Mouse (Mus musculus): ENCODE measurements around the gene Pes1.
"Not testable (repeated sequence)": the region's sequence is repeated elsewhere in the genome, so short reads cannot be mapped to it uniquely, and the experiment has no call there.

The Pes1 gene

DNA sequence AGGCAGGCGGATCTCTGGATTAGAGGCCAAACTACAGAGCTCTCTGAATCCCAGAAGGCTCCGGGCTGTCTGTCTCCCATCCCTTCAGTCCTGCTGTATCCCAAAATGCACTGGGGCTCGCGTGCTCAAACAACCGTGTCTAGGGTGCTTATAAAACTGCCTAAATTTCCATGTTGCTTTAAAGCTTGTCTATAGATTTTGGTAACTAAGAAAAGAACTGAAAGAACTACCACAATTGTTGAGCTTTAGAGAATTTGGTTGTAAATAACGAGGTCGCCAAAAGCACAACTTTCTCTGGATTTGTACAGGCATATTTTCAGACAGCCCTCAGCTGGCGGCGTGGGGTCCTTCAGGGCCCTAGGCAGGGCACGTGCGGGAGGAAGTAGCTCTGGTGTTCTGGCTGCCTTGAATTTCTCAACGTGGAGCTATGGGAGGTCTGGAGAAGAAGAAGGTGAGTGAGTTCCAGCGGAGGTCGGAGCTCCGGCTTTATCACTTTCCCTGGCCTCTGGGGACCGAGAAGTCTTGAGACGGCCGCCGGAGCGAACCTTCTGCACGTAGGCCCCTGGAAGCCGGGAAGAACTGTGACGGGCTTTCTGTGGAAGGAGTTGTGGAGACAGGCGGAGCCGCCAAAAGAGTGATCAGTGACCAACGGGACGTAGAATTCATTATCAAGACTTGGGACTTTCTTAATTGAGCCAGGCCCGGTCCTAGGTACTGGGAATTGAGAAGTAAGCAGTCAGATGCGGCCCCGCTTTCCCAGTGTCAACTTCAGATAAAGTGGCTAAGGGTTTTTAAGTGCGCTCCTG is at the start of gene Pes1:
TSS of gene Pes1 (plus strand) at position 366 of the 806 bp plus-strand sequence.
- peak; percentile 87 to 90 for DNase-seq (ENCODE audit: low spot score in 2 of 2)

DNA sequence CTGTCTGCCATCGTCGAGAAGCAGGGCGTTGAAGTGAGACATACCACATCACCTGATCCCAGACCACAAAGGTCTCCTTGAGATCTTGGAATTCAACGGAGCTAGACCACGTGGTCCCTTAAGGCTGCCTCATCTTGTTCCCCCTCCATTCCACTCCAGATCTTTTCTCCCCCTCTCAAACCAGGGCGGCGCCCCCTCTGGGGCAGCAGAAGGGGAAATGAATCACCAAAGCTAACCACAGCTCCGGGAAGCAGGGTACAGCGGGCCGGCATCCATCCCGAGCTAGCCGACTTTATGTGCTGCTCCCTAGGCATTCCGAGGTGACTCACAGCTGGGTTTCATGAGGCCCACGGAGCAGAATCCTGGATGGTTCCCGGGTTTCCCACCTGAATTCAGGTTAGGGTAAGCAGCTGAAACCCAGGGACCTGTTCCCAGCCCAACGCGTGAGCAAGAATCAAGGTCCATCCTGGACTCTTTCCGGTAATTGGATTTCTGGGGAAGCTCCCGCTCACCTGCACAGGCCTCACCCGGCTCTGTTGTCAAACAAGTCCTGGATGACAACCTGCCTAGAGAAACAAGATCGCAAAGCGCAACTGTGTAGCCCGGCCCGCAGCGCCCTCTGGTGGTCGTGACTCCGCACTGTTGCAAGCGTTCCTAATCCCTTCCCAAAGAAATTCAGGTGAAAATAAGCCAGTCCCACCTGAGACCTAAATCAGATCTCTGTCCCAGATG is 49.5 kb upstream of the Pes1 start, which contains the start of gene Slc35e4:
TSS of gene Slc35e4 (minus strand) at position 556 of the 732 bp plus-strand sequence.
- peak; percentile 83 to 85 for DNase-seq (ENCODE audit: low spot score in 2 of 2)

DNA sequence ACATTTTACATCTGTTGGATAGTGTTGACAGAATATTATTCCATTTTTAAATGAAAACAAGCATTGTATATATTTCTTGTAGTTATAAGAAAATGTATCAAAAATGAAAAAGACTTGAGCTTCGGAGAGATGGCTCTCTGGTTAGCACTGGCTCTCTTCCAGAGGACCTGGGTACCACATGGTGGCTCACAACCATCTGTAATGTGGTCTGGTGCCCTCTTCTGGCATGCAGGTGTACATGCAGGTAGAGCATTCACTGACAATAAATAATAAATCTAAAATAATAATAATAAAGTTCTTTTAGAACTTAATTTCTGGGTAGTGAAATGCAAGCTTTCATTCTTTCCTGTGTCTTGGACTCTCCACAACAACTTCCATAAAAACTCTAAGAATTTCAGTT is 45.0 kb upstream of the Pes1 start:
- no peak for DNase-seq (ENCODE audit: low spot score in 2 of 2)

DNA sequence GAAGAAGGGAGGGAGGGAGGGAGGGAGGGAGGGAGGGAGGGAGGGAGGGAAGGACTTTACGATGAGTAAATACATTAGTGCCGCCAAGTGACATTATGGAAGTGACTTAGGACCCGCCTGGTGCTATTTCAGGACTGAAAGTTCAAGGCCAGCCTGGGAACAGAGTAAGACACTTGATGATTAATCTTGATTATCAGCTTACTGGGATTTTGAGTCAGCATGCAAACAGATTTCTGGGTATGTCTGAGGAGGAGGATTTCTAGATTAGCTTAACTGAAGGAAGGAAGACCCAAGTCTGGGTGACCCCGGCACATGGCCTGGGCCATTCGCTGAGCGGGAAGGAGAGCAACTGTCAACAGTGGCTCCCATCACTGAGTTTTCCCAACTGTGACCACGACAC is 43.3 kb upstream of the Pes1 start:
- DNase-seq (ENCODE audit: low spot score in 2 of 2) = no peak

DNA sequence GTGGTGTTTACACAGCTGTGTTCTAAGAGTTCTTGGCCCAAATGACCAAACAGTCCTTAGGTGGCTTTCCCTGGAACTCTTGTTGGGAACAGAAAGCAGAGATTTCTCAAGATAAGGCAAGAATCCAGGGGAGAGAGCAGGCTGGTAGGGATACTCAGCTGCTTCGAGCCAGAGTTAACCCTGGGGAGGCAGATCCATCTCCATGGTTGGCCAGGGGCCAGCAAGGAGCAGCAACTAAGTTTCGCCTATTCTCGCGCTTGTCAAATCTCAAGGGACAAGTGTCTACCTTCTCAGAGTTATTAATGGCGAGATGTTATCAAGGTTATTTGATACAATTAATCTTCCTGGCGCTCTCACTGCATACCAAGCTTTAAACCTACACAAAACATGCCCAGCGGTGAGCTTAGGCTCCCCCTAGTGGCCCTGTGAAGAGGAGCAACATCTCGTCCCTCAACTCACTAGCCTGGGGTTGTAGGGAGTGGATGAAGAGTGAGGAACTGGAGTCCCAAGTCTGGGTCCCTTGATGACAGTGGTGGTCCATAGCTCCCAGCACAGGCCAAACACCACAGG is 42.4 kb upstream of the Pes1 start:
- peak; percentile 31 to 71 for DNase-seq (ENCODE audit: low spot score in 2 of 2)

DNA sequence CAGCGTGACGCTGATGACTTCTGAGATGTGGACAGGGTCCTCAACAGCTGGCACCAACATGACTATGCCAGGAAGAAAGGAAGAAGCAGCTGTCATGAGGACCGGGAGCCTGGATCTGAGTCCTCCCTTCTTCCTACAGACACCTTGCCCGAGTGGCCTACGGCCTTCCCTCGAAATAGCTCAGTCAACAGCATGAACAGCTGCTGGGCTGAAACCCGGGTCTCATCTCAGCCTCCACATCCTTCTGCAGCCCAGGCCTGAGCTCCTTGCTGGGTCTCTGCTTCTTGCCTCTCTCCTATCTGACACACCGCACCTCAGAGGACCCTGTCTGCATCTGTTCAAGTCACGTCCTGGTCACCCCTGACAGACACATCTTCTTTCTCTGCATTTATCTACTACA is 41.7 kb upstream of the Pes1 start:
- no peak for DNase-seq (ENCODE audit: low spot score in 2 of 2)

DNA sequence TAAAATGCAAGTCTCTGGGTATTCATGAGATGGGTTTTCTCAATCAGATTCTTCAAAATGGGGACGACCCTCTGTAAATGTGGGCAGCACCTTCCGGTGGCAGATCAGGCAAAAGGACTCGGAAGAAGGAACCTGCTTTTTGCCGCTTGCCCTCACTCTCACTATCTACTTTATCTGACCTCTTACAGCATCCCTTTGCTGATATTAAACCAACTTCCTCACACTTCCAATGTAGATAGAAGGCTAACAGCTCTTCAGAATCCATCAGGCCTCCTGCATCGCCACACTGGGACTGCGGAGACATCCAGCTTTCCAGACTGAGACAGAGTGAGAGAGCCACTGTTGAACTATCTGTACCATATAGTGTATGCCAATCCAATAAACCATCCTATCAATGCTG is 41.0 kb upstream of the Pes1 start:
- no peak for DNase-seq (ENCODE audit: low spot score in 2 of 2)

DNA sequence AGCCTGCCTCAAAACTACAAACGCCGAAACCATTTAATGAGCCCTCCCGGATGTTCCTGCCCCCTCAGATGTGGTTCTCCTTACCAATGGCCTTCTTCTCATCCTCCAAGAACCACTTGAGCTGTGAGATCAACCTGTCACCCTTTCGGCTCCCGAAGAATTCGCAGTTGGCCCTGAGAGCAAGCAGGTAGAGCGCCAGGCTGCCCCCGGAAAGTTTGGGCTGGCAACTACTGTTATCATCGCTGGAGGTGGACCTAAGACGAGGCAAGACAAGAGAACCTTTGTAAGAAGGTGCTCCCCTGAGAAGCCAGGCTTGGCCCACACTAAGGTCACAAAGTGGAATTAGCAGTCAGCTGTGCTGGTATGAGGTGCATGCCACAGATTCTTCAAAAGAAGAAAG is 37.9 kb upstream of the Pes1 start:
- DNase-seq (ENCODE audit: low spot score in 2 of 2) = no peak

DNA sequence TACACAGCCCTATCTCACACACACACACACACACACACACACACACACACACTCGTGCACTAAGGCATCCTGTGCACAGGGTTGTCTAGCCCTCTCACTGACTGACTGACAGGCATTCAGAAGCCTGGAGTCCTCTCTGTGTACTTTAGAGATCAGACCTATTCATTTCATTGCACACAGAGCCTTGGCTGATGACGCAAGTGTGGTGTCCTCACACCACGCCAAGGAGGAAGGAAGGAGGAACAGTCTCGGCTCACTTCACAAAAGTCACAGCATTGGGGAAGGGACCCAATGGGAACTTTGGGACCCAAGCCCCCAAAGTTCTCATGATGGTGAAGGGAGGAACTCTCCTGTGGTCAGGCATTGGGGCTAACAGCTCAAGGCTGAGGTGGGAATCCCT is 33.8 kb upstream of the Pes1 start:
- no peak for DNase-seq (ENCODE audit: low spot score in 2 of 2)

DNA sequence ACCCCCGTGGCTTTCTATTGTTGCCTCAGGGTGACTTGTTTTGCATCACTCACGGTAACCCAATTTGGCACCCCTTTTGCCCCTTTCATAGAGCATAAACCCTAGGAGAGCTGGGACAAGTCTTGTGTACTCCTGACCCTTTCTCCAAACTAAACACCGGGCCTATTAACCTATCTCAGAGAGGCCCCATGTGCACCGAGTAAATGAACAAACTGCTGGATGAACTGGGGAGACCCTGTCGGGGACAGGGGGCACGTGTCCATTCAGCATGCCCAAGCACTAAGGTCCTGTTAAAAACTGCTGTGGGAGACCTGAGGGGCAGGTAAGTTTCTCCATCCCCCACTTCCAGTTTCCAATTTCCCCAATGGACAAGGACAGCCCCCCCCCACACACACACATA is 32.8 kb upstream of the Pes1 start:
- DNase-seq (ENCODE audit: low spot score in 2 of 2) = no peak

DNA sequence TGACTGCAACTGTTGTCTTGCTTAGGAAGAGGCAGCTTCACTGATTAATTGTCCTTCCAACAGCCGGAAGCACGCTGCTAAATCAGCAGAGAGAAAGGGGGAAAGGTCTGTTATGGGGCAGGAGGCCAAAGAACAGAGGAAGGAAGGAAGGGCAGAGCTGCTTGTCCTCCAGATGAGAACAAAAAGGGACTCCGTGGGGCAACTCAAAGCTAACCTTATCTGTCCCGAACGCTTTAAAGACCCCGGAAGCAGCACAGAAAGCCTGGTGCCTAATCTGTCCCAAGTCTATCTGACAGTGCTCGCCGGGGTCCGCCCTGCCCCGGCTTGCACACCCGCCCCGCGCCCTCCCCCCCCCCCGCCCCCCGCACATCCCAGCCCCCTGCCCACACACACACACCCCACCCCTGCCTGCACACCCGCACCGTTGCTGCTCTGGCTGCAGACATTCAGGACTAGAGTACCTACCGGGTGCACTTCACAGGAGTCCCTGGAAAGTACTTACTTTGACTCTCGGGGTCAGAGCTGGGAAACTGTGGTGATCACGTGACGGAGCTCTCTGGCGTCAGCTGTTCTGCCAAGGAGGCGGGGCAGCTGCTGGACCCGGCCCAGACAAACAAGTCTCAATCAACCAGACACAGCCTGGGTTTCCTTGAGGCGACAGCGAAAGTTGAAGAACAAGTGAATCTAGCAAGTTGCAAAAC is 32.1 kb upstream of the Pes1 start, which contains the start of gene Tcn2:
TSS of gene Tcn2 (minus strand) at position 649 of the 701 bp plus-strand sequence.
- peak; percentile 51 to 60 for DNase-seq (ENCODE audit: low spot score in 2 of 2)

DNA sequence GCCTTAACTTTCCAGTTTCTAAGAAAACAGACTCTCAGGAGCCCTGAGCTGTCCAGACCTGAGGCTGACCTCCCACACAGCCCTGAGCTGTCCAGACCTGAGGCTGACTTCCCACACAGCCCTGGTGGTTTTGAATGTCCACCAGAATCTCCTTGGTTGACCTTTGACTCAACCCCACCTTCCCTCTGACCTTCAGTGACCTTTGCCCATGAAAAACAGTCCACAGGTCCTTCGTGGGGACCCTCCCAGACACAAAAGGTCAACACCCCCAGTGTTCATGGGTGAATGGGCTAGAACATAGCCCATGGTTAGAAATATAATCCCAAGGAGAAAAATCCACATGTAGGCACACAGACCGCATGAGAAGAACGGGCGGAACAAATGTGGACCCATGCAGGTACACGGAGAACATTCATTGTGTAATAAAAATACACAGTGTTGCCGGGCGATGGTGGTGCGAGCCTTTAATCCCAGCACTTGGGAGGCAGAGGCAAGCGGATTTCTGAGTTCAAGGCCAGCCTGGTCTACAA is 30.0 kb upstream of the Pes1 start:
- DNase-seq (ENCODE audit: low spot score in 2 of 2) = no peak

DNA sequence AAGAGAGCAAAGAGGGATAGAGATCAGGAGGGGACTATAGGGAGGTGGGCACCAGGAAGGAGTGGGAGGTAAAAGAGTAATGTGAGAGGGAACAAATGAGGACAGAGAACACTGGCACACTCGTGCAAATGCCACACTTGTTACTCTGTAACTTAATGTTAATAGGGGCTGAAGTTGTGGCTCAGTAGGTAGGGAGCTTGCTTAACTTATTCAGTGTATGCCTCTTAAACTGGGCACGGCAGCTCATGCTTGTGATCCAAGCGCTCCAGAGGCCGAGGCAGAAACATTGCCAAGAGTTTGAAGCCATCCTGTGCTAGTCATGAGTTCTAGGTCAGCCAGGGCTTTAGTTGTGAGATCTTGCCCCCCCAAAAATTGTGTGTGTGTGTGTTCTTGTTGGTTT is 28.6 kb upstream of the Pes1 start:
- DNase-seq (ENCODE audit: low spot score in 2 of 2) = no peak

DNA sequence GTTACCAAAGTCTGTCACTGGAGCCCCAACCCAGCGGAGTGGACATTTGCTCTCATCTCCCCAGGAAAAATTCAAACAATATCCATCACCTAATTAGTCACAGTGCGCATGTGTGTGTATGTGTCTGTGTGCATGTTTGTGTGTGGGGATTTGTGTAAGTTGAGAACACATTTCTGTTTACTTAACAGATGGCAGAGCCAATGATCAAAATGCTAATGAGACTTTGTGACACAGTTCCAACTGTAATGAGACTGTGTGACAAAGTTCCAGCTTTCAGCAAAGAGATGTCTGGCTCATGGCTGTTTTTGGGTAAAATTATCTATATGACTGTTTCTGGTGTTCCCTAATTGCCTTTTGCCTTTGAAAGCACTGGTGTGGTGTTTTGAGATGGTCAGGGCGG is 27.5 kb upstream of the Pes1 start:
- no peak for DNase-seq (ENCODE audit: low spot score in 2 of 2)

DNA sequence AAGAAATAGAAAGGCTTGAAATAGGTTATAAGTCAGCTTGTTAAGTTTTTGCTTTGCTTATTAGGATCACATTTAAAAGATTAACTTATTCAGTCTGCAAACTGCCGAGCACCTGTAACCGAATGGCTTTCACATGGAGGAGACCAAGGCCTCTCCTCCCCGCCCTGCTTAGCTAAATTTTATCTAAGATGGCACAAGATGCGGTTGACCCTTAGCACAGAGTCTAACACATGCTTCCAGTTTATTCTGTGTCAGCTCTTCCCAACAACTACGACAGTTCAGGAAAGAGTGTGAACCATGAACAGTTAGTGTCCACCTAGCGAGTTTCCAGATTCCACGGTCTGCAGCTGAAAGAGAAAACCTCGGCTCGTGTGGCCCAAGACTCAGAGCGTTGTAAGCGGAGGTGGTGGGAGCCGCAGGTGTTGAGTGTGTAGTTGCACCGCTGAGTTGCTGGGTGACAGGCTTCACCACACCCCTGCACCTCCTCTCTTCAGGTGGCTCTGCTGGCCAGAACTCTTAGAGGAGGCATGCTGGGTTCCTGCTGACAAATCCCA is 26.4 kb upstream of the Pes1 start:
- DNase-seq (ENCODE audit: low spot score in 2 of 2) = no peak

DNA sequence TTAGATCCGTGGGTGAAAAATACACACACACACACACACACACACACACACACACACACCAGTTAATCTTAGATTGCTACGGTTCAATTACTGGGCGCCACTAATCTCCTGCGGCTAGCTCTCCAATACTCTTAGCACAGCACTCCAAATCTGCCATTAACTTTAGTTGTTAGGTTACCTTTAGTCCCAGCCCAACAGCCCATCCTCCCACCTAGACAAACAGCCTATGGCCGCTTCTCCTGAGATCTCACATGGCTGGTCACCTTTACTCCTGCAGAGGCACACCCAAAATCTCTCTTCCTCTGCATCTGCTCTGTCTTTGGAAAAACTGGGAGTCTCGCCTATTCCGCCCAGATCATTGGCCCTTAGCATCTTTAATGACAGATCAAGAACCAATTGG is 22.4 kb upstream of the Pes1 start:
- DNase-seq (ENCODE audit: low spot score in 2 of 2) = no peak

DNA sequence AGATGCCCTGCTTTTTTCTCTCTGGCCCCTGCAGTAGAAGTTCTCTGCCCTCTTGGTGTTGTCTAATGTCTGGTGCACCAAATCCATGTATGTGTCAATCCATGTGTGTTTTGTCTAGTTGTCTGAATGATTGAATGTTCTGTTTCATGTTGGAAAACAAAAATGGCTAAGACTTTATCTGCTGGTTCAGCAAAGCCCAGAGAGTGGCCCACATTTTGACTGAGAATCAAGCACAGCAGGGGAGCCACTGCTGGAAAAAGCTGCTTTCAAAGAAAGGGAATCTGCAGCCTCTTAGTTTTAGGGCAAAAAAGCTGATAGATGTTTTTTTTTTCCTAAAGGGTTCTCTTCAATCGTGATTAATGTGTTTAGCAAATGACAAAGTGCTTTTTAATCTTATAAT is 17.4 kb upstream of the Pes1 start:
- DNase-seq (ENCODE audit: low spot score in 2 of 2) = no peak

DNA sequence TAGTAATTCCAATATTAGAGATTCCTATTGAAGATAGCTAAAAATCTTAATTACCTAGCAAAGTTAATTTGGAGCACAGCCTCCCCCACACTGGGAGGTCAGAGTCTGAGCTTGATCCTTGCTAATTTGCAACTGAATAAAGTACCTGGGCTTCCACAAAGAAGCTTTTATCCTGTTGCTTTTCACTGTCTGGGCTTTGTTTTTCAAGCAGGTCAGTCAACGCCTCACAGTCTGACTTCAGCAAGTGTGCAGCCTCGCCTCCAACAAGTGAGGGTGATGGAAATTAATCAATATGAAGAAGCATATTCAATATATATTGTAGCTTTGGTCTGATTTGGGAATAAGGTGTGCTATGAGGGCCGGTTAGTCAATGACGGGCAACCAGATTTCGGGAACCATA is 8.9 kb upstream of the Pes1 start:
- not testable (repeated sequence) for DNase-seq (ENCODE audit: low spot score in 2 of 2)

DNA sequence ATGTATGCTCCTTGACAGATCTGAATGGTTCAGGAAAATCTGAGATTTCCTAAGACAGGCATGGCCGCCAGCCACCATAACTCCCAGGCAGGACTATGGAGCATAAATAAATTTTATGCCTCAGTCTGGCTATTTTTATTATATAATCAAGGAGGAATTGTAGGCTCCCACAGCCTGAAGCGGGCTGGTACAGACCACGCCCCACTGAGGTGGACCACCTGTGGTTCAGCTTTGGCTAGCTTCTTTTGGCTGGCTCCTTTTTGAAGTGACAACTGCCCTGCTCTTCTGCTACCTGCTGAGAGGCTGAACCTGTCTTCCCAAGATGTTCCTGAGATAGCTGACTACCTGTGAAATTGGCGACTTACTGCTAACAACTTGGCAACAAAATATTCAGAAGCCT is 8.4 kb upstream of the Pes1 start:
- not testable (repeated sequence) for DNase-seq (ENCODE audit: low spot score in 2 of 2)

DNA sequence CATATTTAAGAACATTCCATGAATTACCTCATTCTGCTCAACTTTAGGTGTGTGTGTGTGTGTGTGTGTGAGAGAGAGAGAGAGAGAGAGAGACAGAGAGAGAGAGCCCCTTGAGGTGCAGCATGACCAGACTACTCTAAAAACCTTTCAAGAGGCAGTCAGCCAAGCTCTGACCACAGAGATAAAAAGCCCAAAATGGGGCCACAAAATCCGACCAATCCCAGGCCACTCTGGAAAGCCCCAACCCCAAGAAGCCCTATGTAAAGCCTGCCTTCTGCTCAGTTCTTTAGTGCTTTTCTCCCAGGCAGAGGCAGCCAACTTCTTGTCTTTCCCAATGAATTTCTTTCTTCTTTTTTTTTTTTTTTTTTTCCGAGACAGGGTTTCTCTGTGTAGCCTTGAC is 2.9 kb upstream of the Pes1 start:
- no peak for DNase-seq (ENCODE audit: low spot score in 2 of 2)

DNA sequence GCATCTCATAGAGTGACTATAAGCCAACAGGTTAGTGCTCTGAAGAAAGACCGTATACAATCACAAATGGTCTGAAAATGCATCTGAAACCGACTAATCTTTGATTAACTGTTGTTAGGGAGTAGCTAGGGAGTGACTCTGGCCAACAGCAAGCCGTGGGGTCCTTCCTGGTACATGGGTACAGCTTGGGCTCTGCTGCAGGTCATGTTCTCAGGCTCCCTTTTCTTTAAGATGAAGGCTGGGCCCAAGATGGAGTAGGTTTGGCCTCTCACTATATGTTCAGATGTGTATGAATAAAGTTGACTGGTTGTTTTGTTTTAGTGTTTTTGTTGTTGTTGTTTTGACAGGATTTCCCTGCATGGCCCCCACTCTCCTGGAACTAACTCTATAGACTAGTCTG is 2.0 kb upstream of the Pes1 start:
- no peak for DNase-seq (ENCODE audit: low spot score in 2 of 2)

DNA sequence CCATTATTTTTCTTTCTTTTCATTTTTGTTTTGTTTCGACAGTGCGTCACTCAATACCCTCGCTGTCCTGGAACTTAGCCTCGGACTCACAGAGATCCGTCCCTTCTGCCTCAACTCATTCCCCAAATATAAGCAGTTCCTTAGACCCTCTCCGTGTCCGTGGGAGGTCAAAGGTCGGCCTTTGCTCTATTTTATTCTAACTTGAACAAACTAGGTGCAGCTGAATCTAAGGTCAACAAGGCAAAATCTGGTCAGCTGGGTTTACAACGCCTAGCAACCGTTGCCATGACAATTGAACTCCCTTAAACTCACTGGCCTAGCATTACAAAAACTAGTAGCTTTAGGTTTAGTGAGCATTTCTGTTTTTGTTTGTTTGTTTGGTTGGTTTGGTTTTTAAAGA is 620 bp upstream of the Pes1 start:
- no peak for DNase-seq (ENCODE audit: low spot score in 2 of 2)
